Mouse (Mus musculus) testis, postnatal 10 days (tissue): Measurements from ENCODE around the gene Nod2.
A peak's percentile ranks its signal among the peaks of the same experiment; 100 is the strongest.

ENCODE experiments used
- DNase-seq: peaks from one replicate; pipeline ENCODE4 v3.0.0; 2021; ENCODE audit warnings: low spot score

Gene Nod2

DNA sequence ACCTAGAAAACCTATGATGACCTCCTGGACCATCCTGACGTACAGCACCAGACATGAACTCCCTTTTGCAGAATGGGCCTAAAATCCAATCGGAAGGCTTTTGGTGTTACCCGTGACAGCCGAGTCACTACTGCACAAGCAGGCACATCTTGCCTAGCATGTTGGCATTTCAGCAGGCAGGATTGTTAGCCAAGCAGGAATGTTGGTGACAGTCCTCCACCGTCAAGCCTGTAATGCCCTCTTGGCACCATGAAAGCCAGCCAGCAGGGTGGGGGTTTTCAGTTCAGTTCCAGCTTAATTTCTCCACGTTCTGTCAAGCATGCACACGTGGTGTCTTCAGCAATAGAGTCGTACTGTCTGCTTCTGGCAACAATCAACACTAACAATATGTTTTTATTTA, 30.0 kb downstream of the Nod2 start:
- no peak for DNase-seq

DNA sequence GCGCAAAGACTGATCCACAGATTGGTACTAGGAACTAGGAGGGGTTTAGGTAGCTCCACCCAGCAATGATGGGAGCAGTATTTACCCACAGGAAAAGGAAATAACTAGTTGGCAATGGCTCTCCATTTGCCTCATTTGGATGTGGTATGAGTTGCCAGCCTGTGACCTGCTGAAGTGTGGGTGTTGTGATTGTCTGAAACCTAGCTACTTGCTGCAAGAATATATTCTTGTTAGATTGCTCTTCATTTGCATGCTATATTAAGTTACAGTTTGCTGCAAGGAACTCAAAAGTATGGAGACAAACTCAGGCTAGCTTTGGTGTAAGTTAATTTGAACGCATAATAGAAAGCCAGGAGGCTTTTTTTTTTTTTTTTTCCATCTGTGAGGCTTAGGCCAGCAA, 33.5 kb downstream of the Nod2 start:
- DNase-seq, result no peak

DNA sequence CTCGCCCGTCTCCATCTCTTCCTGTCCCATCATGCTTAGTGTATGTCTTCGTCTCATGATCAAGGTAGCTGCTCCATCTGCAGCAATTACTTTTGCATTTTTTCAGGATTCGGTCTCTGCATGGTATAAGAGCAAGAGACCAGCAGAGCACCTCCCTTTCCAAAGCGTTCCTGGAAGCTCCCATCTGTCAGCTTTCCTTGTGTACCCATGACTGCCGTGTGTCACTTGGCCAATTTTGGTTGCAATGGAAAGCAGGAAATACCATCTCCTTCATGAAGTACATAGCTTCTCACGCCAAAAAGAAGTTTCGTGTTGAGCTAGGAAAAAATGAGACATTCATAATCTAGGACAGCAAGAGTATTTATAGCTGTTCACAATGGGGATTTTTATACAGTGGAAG, 33.9 kb downstream of the Nod2 start:
- DNase-seq, result peak; percentile 10

DNA sequence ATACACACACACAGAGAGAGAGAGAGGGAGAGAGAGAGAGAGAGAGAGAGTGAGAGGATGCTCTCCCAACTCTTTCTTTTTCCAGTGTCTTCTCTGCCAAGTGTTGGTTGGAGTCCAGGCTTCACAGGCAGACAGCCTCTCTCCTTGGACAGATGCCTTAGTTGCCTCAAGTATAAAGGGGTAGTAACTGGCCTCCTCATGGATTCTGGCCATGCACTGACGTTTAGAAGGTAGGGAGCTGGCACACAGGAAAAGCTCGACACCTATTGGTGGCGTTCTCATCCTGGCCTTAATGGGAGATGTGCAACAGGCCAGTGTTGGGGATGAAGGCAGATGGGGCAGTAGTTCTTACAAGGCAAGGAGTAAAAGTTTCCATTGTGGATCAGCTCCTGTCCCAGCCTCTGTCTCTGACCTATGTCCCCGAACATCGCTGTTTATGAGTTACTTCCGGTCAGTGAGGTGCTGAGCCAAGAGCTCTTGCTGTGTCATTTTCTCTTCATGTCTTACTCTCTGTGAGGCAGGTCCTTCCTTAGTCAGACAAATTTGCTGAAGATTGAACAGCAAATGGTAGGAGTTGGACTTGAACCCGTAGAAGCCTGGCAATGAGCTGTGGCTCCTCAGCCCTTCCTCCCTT, 36.7 kb downstream of the Nod2 start:
- DNase-seq, result peak; percentile 25

DNA sequence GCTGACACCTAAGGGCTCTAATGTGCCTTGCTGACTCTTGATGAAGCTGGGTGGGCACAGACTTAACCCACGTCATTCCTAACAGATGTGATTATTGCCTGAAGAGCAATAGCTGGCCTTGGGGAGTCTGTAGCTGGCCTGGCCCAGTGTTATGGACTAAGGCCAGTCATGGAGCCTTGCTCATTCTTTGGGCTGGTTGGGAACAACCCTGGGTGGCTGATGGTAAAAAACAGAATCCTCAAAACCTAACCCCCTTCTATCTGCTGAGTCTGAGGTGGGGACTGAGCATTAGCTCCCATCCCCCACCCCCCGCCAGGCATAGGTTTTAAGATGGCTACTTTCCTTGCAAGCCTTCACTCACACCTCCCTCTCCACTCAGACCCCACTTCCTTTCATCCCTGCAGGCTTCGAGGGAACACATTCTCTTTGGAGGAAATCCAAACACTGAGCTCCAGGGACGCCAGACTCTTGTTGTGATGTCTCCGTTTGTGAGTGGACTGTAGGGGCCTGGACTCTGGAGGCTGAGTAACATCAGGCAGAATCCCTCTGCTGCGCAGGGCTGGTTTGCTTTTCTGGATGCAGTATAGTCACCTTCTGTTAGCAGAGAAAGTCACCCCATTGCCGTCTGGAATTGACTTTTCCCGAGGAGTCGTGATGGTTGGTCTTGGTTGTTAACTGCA, 39.3 kb downstream of the Nod2 start:
- peak; percentile 31 for DNase-seq

DNA sequence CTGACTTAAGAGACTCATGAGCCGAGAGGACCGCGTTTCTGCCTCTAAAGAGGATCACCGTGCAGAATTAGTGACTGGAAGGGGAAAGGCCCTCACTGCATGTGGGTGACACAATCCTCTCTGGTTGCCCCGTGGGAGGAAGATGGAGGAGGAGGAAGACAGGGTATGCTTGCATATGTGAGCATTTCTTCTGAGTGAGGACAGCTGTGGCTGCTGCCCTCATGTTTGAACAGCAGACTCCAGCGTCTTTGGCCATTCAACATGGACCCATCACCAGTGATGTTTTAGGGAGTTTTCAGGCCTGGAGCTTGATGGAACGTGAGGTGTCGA, 39.8 kb downstream of the Nod2 start:
- DNase-seq, result peak; percentile 27

DNA sequence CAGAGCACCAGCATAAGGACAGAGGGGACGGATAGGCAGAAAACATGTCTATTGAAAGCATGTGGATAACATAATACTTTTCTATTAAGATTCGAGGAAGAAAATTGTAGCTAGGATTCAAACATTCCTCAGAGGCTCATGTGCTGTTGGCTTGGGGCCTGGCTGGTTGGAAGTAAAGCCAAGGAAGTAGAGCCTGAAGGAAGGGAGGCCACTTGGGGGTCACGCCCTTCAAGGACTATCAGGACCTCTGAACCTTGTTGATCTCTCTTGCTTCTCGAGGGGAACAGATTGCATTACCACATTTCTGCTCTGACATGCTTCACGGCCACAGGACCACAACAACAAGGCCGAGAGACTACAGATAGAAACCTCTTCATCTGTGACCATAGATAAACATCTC, 42.0 kb downstream of the Nod2 start:
- DNase-seq, result no peak

DNA sequence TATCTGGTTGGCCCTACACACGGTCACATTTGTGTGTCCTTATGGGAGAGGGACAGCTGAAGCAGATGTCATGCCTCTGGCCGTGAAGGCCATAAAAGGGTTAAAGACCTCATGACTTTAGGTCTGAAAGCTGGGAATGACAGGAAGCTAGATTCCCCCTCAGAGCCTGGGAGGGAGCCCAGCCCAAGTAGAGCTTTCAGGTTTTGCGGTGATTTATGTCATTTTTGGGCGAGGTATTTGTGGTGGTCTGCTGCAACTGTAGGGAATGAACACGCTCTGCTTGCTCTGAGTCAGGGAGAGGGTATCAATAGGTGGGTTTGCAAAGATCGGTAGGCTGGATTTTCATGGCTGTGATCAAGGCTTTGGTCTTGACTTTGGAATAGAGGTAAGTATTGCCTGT, 42.8 kb downstream of the Nod2 start:
- no peak for DNase-seq

DNA sequence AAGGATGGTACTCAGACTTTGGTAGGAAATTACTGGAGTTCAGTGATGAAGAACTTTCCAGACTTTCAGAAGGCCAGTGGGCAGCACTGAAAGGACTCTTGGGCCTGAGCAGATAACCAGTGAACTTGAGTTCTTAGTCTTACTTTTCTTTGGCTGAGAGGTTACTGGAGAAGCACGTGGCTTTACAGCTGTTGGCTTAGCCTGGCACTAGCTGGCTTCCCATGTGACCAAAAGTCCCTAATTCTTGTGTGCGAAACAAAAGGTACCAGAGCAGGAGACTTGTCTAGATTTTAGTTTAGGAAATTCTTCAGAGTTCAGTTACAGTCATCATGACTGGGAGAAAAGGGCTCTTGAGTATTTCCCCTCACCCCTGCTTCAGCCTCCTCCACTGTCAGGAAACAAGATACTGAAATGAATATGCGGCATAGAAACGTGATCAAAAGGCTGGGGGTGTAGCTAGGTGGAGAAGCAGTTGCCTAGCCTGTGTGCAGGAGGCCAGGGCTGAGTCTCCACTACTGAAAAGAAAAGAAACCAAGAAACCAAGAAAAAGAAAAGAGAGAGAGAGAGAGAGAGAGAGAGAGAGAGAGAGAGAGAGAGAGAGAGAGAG, 44.3 kb downstream of the Nod2 start:
- DNase-seq, result no peak

DNA sequence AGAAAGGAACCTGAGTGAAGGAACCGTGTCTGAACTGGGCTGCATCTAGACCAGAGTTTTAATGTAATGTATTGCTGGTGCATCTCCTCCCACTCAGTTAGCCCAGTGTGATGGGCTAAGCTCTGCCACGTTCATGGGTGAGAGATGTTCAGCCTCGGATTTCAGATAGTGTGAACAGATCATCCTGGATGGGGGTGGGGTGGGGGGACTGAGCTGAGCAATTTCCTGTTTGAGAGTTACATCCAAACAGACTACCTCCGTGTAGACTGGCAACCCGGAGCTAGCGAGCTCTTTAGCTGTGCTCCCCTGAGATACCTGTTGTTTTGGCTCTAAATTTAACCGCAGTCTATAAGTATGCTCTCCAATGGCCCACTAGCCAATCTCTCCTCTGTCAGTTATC, 44.8 kb downstream of the Nod2 start:
- DNase-seq, result no peak

DNA sequence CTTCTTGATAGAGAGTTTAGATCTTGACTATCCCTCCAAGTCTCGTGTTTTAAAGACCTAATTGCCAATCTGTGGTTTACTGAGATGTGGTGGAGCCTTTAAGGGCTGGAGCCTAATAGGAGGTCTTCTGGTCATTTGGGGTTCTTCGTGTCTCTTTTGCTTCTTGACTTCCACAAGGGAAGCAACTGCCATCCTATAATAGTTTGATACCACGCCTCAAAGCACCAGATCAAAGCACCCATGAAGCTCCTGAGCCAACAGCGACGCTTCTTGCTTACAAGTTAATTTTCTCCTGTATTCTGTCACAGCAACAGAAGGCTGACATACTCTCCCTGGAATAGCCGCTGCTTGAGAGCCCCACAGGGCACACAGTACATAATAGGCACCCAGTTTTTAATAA, 45.8 kb downstream of the Nod2 start:
- no peak for DNase-seq

DNA sequence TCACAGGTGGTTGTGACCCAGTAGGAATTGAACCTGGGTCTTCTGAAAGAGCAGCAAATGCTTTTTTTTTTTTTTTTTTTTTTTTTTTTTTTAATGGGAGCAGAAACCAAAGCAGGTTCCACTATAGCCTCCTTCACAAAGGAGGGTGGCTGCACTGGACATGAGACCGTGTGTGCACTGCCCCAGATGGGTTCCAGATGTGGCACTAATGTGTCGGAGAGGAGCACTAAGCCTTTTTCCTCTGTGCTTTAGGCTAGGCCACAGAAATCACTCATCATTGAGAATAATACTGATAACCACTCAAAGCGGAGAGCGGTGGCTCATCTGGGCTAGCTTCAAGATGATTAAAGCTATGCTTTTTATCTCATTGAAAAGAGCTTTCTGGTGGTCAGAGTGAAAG, 46.3 kb downstream of the Nod2 start:
- no peak for DNase-seq

DNA sequence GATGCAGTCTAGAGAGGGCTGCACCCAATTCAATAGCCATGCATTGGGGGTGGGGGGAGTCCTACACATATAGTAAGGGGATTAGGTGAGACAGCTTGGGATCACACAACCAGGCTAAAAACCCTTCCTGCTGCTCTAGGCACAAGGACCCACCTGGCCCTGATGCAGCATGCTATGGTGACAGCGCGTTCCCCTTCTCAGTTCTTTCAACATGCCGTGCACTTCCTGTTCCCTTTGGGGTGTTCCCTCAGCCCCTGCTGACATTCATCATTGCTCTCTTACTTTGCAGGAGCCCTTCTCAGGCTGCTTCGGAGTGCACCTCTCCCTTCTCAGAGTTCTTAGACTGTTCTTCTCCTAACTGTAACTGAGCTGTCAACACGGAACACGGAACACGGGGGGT, 47.2 kb downstream of the Nod2 start:
- no peak for DNase-seq

DNA sequence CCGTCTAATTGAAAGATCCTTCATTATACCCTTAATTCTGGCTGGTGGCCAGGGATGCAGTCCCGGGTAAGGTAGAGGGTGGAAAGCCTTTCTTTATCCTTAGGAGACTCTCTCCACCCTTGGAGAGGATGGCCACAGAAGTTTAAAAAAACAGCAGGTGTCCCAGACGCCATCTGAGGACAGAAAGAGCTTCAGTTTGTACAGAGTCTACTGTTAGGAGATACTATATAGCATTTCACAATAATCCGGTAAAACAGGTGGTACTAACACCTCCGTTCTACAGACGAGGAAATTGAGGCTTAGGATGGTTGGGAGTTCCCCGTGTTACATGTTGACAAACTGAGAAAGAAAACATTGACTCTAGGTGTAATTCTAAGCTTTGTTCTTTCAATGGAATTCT, 49.1 kb downstream of the Nod2 start:
- peak; percentile 51 for DNase-seq

DNA sequence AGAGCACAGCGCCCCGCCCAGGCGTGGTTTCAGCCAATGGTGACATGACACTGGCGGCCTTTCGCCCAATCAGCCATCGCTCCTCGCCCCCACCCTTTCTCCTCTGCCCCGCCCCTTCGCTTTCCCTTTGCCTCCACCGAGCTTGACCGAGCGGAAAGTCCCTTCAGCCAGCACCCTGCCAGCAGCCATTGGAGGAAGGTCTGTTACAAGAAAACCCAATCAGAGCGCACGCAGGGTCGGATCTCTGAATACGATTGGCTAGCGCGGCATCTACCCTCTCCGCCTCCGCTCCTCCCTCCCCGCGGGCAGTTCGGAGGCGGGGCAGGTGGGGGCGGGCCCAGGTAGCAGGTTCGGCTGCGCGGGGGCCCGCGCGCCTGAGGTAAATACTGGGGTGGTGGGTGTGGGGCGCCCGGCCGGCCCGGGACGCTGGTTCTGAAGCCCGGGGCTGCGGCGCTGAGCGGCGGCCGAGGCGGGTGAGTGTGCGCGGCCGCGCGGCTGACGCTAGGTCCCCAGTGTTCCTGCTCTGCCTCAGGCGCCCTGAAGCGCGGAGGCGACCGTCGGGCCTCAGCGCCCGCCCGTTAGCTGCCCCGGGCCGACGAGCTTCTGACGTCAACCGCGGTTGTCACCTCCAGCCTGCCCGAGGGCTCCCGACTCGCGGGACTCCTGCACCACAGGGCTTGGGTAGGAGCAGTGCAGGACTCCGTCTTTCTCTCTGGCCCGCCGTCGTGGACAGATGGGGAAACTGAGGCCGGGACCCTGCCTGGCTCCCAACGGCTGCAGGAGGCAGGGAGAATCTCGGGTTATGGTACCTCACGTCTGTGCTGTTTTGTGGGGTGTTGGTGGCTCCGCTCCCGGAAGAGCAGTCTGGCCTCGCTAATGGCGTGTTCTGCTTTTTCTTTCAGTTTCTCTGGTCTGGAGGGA, 49.9 kb downstream of the Nod2 start, which contains the start of gene Cyld:
Gene Cyld (plus strand): TSS at position 308 of the 921 bp plus-strand sequence.
- DNase-seq, result peak; percentile 99

DNA sequence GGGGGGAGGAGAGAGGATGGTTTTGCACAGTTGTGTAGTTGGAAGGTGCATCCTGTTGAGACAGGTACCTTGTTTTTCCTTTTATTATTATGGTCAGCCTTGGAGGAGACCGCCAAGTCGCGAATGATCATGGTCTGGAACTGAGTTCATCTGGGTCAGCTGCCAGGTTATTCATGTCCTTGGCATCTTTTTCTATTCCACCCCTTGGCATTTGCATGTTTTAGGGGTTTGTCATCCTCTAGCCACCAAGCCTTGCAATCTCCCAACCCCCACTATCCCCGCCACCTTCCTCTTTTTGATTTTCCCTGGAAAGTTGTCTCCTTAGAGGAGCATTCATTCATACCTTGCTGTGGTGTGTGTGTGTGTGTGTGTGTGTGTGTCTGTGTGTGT, 50.5 kb downstream of the Nod2 start:
- DNase-seq, result no peak

DNA sequence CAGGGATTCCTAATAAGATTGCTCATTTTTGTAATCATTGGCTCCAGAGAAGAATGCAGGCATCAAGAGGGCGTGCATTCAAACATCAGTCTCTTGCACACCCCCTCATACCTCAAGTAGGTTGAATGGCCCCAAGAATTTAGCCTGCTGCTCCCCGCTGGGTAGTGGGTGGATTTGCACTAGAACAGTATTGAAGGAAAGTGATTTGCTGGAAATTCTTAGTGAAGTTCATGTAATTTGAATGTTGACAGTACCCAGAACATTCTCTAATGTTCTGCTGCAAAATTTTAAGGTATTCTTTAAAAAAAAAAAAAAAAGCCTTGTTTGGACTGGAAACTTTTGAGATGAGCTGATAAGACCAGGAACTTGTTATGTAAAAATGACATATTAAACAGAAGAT, 50.9 kb downstream of the Nod2 start:
- DNase-seq, result no peak

DNA sequence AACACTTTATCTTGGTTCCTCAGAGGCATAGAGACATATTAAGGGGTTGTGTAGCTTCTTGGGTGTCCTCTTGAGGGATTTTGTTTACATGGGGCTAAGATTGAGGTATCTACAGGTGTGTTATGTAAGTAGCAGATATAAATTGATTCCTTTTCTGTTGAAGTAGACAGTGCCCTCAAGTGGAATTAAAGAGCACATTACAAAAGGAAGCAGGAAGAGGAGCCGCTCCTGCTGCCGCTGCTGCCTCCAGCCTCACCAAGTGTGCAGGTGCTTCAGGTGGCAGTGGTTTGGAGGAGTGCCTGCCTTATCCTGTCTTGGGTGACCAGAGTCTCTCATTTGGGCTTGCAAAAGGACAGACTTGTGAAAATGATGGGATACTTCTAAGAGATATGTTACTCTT, 54.5 kb downstream of the Nod2 start:
- DNase-seq, result no peak

DNA sequence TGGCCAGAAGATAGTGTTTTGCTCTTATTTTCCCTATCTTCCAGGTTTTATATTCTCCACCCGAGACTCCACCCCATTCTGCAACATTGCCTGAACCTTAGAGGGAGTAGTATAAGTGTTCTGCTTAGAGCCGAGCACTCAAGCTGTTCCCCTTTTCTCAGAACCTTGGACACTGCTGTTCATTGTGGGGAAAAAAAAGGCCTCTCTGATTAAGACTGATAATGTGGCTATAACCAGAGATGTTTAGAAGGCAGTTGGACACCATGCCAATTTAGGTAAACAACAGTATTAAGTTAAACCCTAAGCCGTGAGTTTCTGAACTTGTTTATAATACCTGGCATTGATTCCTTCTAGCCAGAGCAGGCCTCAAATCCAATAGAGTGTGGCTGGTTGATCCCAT, 55.7 kb downstream of the Nod2 start:
- DNase-seq, result no peak

DNA sequence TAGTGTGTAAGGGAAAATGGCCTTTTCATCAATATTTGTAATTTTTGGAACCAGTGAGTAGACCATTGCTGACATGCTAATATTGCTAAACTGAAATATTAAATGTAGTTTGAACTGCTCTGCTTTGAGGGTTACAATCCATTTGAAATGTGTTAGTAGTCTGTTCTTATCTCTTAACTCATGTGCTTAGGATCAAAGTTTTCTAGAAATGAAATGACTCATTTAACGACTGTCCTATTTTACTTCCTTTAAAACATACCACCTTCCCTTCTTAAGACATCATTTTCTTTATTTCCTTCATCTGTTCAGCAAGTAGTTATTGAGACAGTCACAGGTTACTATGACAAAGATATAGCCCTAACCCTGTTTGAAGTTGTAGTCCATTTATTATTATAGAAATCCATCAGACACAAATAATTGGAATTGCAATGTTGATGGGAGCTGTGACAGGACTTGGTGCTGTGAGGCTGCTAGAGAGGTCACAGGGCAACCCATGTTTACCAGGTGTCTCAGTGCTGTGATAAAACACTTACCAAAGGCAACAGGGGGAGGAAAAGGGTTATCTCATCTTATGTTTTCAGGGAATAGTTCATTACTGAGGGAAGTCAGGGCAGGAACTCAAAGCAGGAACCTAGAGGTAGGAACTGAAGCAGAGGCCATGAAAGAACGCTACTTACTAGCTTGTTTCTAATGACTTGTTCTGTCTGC, 76.3 kb downstream of the Nod2 start:
- DNase-seq, result no peak
